Mouse (Mus musculus): Measurements from ENCODE around the gene Gm20388. TPM values are rescaled to one million over a fixed set of nuclear protein-coding genes. Genes with fewer than 3 reads are reported as not detected.

Gene Gm20388
- polyA plus RNA-seq, 1 experiment from 2014 or later, result not detected

- no peaks in the 10 kb centered on the region for H3K4me1 ChIP-seq (replicated peaks; ENCODE audit: control insufficient read depth, insufficient read depth, low read length)
- no peak overlapping the region for H3K4me3 ChIP-seq (ENCODE audit: low read length)
- no peak for ATAC-seq (ENCODE audit: low read depth)
- no peaks in the 10 kb centered on the region for H3K27me3 ChIP-seq (ENCODE audit: control insufficient read depth, insufficient read depth, low read depth, low read length)
- H3K9ac ChIP-seq (ENCODE audit: low read length), result no peak overlapping the region
- H3K4me2 ChIP-seq (ENCODE audit: low read depth, low read length), result no peak overlapping the region
- no peaks in the 10 kb centered on the region for H3K9me3 ChIP-seq (ENCODE audit: control insufficient read depth, low read length)
- H3K27ac ChIP-seq (ENCODE audit: low read length), result no peak overlapping the region
- H3K36me3 ChIP-seq (ENCODE audit: control insufficient read depth, insufficient read depth, low read length), result peaks cover 12% of the 10 kb centered on the region
- 87% methylated on average over 11 of the region's 11 CpGs for WGBS
Observed at GRCm38 (mm10) chr8:121809524-121810155, 1899.0 kb downstream of the Gm20388 start.

DNA sequence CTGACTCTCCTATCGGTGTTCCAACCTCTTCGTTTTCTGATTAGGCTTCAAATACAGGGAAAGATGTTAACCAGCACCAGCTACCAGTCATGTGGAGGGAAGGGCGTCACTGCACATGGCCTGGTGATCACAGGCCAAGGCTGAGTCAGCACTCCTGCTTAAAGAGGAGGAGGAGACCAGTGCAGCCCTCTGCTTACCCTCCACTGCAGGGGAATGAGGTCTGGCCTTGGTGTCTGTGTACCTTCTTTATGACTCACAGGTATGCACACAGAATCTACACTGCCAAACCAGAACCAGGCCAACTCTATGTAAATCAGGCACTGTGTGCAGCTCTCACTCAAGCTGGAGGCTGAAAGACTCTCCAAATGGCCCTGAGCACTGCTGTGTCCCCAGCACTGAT is 1900.9 kb downstream of the Gm20388 start:
- H3K27me3 ChIP-seq (ENCODE audit: control insufficient read depth, insufficient read depth, low read depth, low read length), result no peaks in the 10 kb centered on the region
- no peak overlapping the region for H3K9ac ChIP-seq (ENCODE audit: low read length)
- peaks cover 4% of the 10 kb centered on the region for H3K36me3 ChIP-seq (ENCODE audit: control insufficient read depth, insufficient read depth, low read length)
- no peak overlapping the region for H3K4me3 ChIP-seq (ENCODE audit: low read length)
- ATAC-seq (ENCODE audit: low read depth), result no peak
- no peak overlapping the region for H3K4me2 ChIP-seq (ENCODE audit: low read depth, low read length)
- no peaks in the 10 kb centered on the region for H3K9me3 ChIP-seq (ENCODE audit: control insufficient read depth, low read length)
- no peak overlapping the region for H3K27ac ChIP-seq (ENCODE audit: low read length)
- WGBS, result 93% methylated on average over 3 of the region's 3 CpGs
- H3K4me1 ChIP-seq (replicated peaks; ENCODE audit: control insufficient read depth, insufficient read depth, low read length), result no peaks in the 10 kb centered on the region

- no peaks in the 10 kb centered on the region for H3K4me1 ChIP-seq (replicated peaks; ENCODE audit: control insufficient read depth, insufficient read depth, low read length)
- H3K9me3 ChIP-seq (ENCODE audit: control insufficient read depth, low read length), result no peaks in the 10 kb centered on the region
- H3K27me3 ChIP-seq (ENCODE audit: control insufficient read depth, insufficient read depth, low read depth, low read length), result no peaks in the 10 kb centered on the region
- no peak overlapping the region for H3K4me2 ChIP-seq (ENCODE audit: low read depth, low read length)
- no peak overlapping the region for H3K27ac ChIP-seq (ENCODE audit: low read length)
- ATAC-seq (ENCODE audit: low read depth), result no peak
- no peak overlapping the region for H3K4me3 ChIP-seq (ENCODE audit: low read length)
- 93% methylated on average over 12 of the region's 12 CpGs for WGBS
- H3K9ac ChIP-seq (ENCODE audit: low read length), result no peak overlapping the region
- peaks cover 4% of the 10 kb centered on the region for H3K36me3 ChIP-seq (ENCODE audit: control insufficient read depth, insufficient read depth, low read length)
Observed at GRCm38 (mm10) chr8:121811931-121812570, 1901.4 kb downstream of the Gm20388 start.

DNA sequence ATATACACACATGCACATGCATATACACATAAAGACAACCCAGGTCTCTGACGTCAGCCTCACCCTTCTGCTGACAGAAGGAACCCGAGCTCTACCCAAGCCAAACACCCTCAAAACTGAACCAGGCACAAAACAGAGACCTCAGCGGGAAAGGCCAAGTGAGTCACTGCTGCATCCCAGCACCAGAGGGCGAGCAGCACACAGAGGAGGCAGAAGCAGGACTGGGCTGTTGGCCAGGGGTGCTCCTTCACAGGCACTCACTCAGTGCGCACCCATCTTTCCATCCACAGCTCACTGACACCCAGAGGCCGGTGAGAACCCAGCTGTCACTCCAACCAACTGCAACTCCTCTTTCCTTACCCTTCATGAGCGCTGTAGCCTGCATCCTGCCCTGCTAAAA is 1907.6 kb downstream of the Gm20388 start:
- no peak overlapping the region for H3K4me2 ChIP-seq (ENCODE audit: low read depth, low read length)
- H3K9ac ChIP-seq (ENCODE audit: low read length), result no peak overlapping the region
- no peak for ATAC-seq (ENCODE audit: low read depth)
- H3K4me3 ChIP-seq (ENCODE audit: low read length), result no peak overlapping the region
- H3K27me3 ChIP-seq (ENCODE audit: control insufficient read depth, insufficient read depth, low read depth, low read length), result no peaks in the 10 kb centered on the region
- H3K4me1 ChIP-seq (replicated peaks; ENCODE audit: control insufficient read depth, insufficient read depth, low read length), result no peaks in the 10 kb centered on the region
- no peak overlapping the region for H3K27ac ChIP-seq (ENCODE audit: low read length)
- H3K36me3 ChIP-seq (ENCODE audit: control insufficient read depth, insufficient read depth, low read length), result peaks cover 2% of the 10 kb centered on the region; the same call in 1 of the 2 replicates
- 78% methylated on average over 7 of the region's 7 CpGs for WGBS
- no peaks in the 10 kb centered on the region for H3K9me3 ChIP-seq (ENCODE audit: control insufficient read depth, low read length)

DNA sequence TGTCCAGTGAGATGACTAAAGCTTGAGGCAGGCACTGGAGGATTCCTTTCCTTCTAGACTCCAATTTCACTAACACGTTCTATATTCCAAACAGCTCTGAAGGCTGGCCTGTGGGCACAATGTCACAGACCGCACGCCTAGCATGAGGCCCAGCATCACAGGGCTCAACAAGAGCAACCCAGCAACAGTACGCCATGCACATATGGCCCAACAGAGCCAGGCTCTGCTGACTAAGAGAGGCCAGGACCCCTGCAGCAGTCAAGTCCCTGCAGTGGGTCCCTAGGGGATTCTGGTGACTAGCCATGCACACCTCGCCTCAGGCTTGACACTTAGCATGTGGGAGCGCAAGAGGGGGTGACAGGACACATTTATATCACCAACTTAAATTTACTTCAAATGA is 1910.2 kb downstream of the Gm20388 start:
- no peak for ATAC-seq (ENCODE audit: low read depth)
- Histone ChIP-seq H3K27ac (ENCODE audit: low read length) (no peak overlapping the region), H3K9me3 (ENCODE audit: control insufficient read depth, low read length) (no peaks in the 10 kb centered on the region), H3K4me2 (ENCODE audit: low read depth, low read length) (no peak overlapping the region), H3K4me1 (replicated peaks; ENCODE audit: control insufficient read depth, insufficient read depth, low read length) (no peaks in the 10 kb centered on the region), H3K4me3 (ENCODE audit: low read length) (no peak overlapping the region), H3K27me3 (ENCODE audit: control insufficient read depth, insufficient read depth, low read depth, low read length) (no peaks in the 10 kb centered on the region), H3K36me3 (ENCODE audit: control insufficient read depth, insufficient read depth, low read length) (0 out of 2 replicates have a peak, but pooled peaks cover 2% of the 10 kb centered on the region), H3K9ac (ENCODE audit: low read length) (no peak overlapping the region)
- WGBS, result 88% methylated on average over 6 of the region's 6 CpGs

DNA sequence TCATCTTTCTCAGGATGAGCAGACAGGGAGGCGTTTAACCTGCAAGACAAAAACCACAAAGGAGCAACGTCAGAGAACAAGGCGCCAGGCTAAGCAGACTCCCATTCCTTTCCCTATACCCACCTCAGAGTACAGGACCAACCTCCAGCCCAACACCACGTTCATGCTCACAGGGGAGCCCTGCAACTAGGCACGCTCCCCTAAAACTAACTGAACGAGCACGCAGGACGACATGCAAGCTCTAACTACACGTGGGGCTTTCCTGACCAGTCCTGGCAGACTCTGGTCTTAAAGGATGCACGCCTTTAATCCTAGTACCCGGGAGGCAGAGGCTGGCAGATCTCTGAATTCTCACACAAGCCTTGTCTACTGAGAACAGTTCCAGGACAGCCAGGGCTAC is 1910.7 kb downstream of the Gm20388 start:
- H3K9ac ChIP-seq (ENCODE audit: low read length), result no peak overlapping the region
- no peak for ATAC-seq (ENCODE audit: low read depth)
- H3K27me3 ChIP-seq (ENCODE audit: control insufficient read depth, insufficient read depth, low read depth, low read length), result no peaks in the 10 kb centered on the region
- WGBS, result 78% methylated on average over 11 of the region's 11 CpGs
- H3K36me3 ChIP-seq (ENCODE audit: control insufficient read depth, insufficient read depth, low read length), result 0 out of 2 replicates have a peak, but pooled peaks cover 2% of the 10 kb centered on the region
- H3K4me1 ChIP-seq (replicated peaks; ENCODE audit: control insufficient read depth, insufficient read depth, low read length), result no peaks in the 10 kb centered on the region
- no peak overlapping the region for H3K4me3 ChIP-seq (ENCODE audit: low read length)
- H3K9me3 ChIP-seq (ENCODE audit: control insufficient read depth, low read length), result no peaks in the 10 kb centered on the region
- H3K27ac ChIP-seq (ENCODE audit: low read length), result no peak overlapping the region
- H3K4me2 ChIP-seq (ENCODE audit: low read depth, low read length), result no peak overlapping the region

- H3K4me1 ChIP-seq (replicated peaks; ENCODE audit: control insufficient read depth, insufficient read depth, low read length), result no peaks in the 10 kb centered on the region
Observed at GRCm38 (mm10) chr8:121821770-121822169, 1911.1 kb downstream of the Gm20388 start.

GRCm38 (mm10) chr8:121827726-121828125 is 1917.1 kb downstream of the Gm20388 start:
- H3K36me3 ChIP-seq (ENCODE audit: control insufficient read depth, insufficient read depth, low read length), result no peaks in the 10 kb centered on the region
- no peak overlapping the region for H3K4me3 ChIP-seq (ENCODE audit: low read length)
- no peak overlapping the region for H3K27ac ChIP-seq (ENCODE audit: low read length)
- no peak overlapping the region for H3K4me2 ChIP-seq (ENCODE audit: low read depth, low read length)
- peaks cover 4% of the 10 kb centered on the region; the same call in 1 of the 2 replicates for H3K27me3 ChIP-seq (ENCODE audit: control insufficient read depth, insufficient read depth, low read depth, low read length)
- WGBS, result 90% methylated on average over 5 of the region's 5 CpGs
- peaks cover 15% of the 10 kb centered on the region for H3K4me1 ChIP-seq (replicated peaks; ENCODE audit: control insufficient read depth, insufficient read depth, low read length)
- ATAC-seq (ENCODE audit: low read depth), result no peak
- no peaks in the 10 kb centered on the region for H3K9me3 ChIP-seq (ENCODE audit: control insufficient read depth, low read length)
- H3K9ac ChIP-seq (ENCODE audit: low read length), result no peak overlapping the region

More at GRCm38 (mm10) chr8:121821770-121822169, 1911.1 kb downstream of the Gm20388 start:
- H3K4me2 ChIP-seq (ENCODE audit: low read depth, low read length), result no peak overlapping the region
- H3K9ac ChIP-seq (ENCODE audit: low read length), result no peak overlapping the region
- no peak overlapping the region for H3K4me3 ChIP-seq (ENCODE audit: low read length)
- no peaks in the 10 kb centered on the region for H3K9me3 ChIP-seq (ENCODE audit: control insufficient read depth, low read length)
- no peak overlapping the region for H3K27ac ChIP-seq (ENCODE audit: low read length)
- no peak for ATAC-seq (ENCODE audit: low read depth)
- WGBS, result 82% methylated on average over 9 of the region's 9 CpGs
- 0 out of 2 replicates have a peak, but pooled peaks cover 2% of the 10 kb centered on the region for H3K36me3 ChIP-seq (ENCODE audit: control insufficient read depth, insufficient read depth, low read length)
- H3K27me3 ChIP-seq (ENCODE audit: control insufficient read depth, insufficient read depth, low read depth, low read length), result no peaks in the 10 kb centered on the region

DNA sequence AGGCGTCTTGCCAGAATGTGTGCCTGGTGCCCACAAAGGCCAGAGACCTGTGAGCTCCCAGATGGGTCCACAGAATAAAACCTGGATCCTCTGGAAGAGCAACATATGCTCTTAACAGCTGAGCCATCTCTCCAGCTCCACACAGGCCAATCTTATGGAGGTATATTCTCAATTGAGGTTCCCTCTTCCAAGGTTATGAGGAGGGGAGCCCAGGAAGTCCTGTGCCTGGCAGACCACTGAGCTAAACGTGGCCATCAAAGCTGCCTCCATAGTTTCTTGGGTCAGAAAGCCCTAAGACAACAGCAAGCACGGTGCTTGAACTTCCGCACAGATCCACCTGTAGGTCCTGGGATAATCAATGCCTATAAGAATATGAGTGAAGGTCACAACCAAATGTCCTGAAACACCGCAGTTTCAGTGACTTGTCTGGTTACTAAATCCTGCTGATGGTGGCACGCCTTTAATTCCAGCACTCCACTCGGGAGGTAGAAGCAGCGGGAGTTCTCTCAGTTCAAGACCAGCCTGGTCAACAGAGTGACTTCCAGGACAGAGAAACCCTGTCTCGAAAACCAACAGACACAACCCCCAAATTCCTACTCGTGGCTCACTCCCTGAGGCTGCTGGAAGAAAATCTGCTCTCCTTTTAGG is 1917.9 kb downstream of the Gm20388 start:
- no peaks in the 10 kb centered on the region for H3K36me3 ChIP-seq (ENCODE audit: control insufficient read depth, insufficient read depth, low read length)
- peaks cover 4% of the 10 kb centered on the region; the same call in 1 of the 2 replicates for H3K27me3 ChIP-seq (ENCODE audit: control insufficient read depth, insufficient read depth, low read depth, low read length)
- 29% methylated on average over 10 of the region's 10 CpGs for WGBS
- ATAC-seq (ENCODE audit: low read depth), result no peak
- peak overlapping the region; percentile 68 for H3K4me2 ChIP-seq (ENCODE audit: low read depth, low read length)
- H3K27ac ChIP-seq (ENCODE audit: low read length), result no peak overlapping the region
- H3K4me1 ChIP-seq (replicated peaks; ENCODE audit: control insufficient read depth, insufficient read depth, low read length), result peaks cover 15% of the 10 kb centered on the region
- H3K9me3 ChIP-seq (ENCODE audit: control insufficient read depth, low read length), result no peaks in the 10 kb centered on the region
- peak overlapping the region; percentile 86 for H3K4me3 ChIP-seq (ENCODE audit: low read length)
- peak overlapping the region; percentile 86 for H3K9ac ChIP-seq (ENCODE audit: low read length)
